Mouse (Mus musculus): ENCODE measurements around the gene Atp2a1.

- no peak for TF ChIP-seq POLR2A (IDR thresholded peaks at IDR 0.05; ENCODE audit: low read depth, low read length)
- no peak for TF ChIP-seq CTCF (conservative IDR thresholded peaks at IDR 0.05; ENCODE audit: insufficient read depth, insufficient read length, low read depth, low read length)
These were observed 3.9 kb downstream of the Atp2a1 start for GRCm38 (mm10) chr7:126458844-126459618.

All from kidney, adult 2 months (tissue).